Comparison of ENCODE assay signal across 9 mouse cellular contexts in the genomic region with DNA sequence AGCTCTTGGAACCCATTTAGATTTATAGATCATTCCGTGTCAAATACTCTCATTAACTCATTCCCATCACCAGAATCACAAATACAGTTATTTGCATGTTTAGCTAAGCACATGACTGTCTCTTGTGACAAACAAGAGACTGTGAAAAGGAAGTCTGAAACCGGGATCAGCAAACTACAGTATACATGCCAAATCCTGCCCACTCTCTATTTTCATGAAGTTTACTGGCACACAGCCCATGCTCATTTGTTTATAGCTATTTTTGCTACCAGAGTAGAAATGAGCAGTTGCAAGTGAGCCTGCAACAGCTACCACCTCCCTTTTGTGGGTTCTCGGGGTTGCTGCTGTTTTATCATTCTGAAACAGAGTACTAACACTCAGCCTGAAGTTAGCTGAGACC. TPM values are rescaled to one million over a fixed set of nuclear protein-coding genes. Genes with fewer than 3 reads are reported as not detected.
A peak's percentile ranks its signal among the peaks of the same experiment; 100 is the strongest.
DNase-seq lines count a peak whose midpoint lies in the region; ATAC-seq and TF ChIP-seq lines count a peak whose summit lies in the region.
"Had no signal": no experiment of that assay in that cellular context is flagged by ENCODE, and none has a peak within 500 bp of the region (broad histone marks: within the 10 kb centered on the region; RNA-seq: fewer than 3 reads in every experiment).

No protein-coding gene starts in this region.

- H3K4me1 ChIP-seq in forebrain, postnatal 0 days (ENCODE audit: insufficient read depth), result no peaks in the 10 kb centered on the region
- H3K4me1 ChIP-seq in forebrain, embryonic 15.5 days, result peaks cover 5% of the 10 kb centered on the region
- H3K4me1 ChIP-seq in stomach, embryonic 16.5 days (ENCODE audit: control insufficient read depth, insufficient read depth, low read length), result peaks cover 3% of the 10 kb centered on the region; the same call in 1 of the 2 replicates
- no peaks in the 10 kb centered on the region for H3K4me1 ChIP-seq in stomach, postnatal 0 days (replicated peaks; ENCODE audit: control insufficient read depth, insufficient read depth)
- H3K4me1 ChIP-seq in thymus, adult 2 months (replicated peaks; ENCODE audit: control insufficient read depth, insufficient read depth, low read length), result no peaks in the 10 kb centered on the region

- no peak overlapping the region for H3K9ac ChIP-seq in forebrain, postnatal 0 days
- H3K9ac ChIP-seq in forebrain, embryonic 15.5 days (replicated peaks), result no peak overlapping the region
- no peak overlapping the region for H3K9ac ChIP-seq in stomach, embryonic 16.5 days (ENCODE audit: low read length)
- H3K9ac ChIP-seq in stomach, postnatal 0 days (ENCODE audit: low read length), result no peak overlapping the region
- H3K9ac ChIP-seq: forebrain, embryonic 13.5 days had no signal

- intact Hi-C loops in left cerebral cortex, postnatal 10 days (cut with DNase I), result no loop called here

- TF ChIP-seq CTCF in forebrain, postnatal 0 days (IDR thresholded peaks at IDR 0.05; ENCODE audit: low read depth), result no peak
- no peak for TF ChIP-seq CTCF in stomach, postnatal 0 days (IDR thresholded peaks at IDR 0.05; ENCODE audit: low read depth)
- no peak for TF ChIP-seq CTCF in thymus, adult 2 months (IDR thresholded peaks at IDR 0.05; ENCODE audit: borderline replicate concordance, control insufficient read depth, extremely low read depth, insufficient read depth, low read length, poor library complexity)

- no peaks in the 10 kb centered on the region for H3K9me3 ChIP-seq in forebrain, postnatal 0 days (ENCODE audit: low read length)
- no peaks in the 10 kb centered on the region for H3K9me3 ChIP-seq in forebrain, embryonic 15.5 days
- H3K9me3 ChIP-seq in stomach, embryonic 16.5 days (replicated peaks; ENCODE audit: control insufficient read depth, low read length), result no peaks in the 10 kb centered on the region
- no peaks in the 10 kb centered on the region for H3K9me3 ChIP-seq in stomach, postnatal 0 days (ENCODE audit: control insufficient read depth, low read length)
- H3K9me3 ChIP-seq: forebrain, embryonic 13.5 days had no signal

- no peak overlapping the region for H3K27ac ChIP-seq in forebrain, postnatal 0 days (ENCODE audit: low read depth, low read length)
- H3K27ac ChIP-seq in forebrain, embryonic 15.5 days (replicated peaks), result no peak overlapping the region
- H3K27ac ChIP-seq in stomach, embryonic 16.5 days (ENCODE audit: low read length), result 0 out of 2 replicates have a peak overlapping the region, but pooled peaks have one; percentile 27
- no peak overlapping the region for H3K27ac ChIP-seq in stomach, postnatal 0 days (replicated peaks)
- H3K27ac ChIP-seq in thymus, adult 2 months (ENCODE audit: control insufficient read depth, insufficient read depth, low read length), result no peak overlapping the region
- H3K27ac ChIP-seq: forebrain, embryonic 13.5 days had no signal

- H3K27me3 ChIP-seq in forebrain, postnatal 0 days (ENCODE audit: insufficient read depth, low read length), result no peaks in the 10 kb centered on the region
- no peaks in the 10 kb centered on the region for H3K27me3 ChIP-seq in forebrain, embryonic 15.5 days
- no peaks in the 10 kb centered on the region for H3K27me3 ChIP-seq in stomach, embryonic 16.5 days (ENCODE audit: control insufficient read depth, insufficient read depth, low read length)
- no peaks in the 10 kb centered on the region for H3K27me3 ChIP-seq in stomach, postnatal 0 days (ENCODE audit: control insufficient read depth, insufficient read depth, low read length)
- no peaks in the 10 kb centered on the region for H3K27me3 ChIP-seq in thymus, adult 2 months (ENCODE audit: control insufficient read depth, insufficient read depth, low read length)
- H3K27me3 ChIP-seq: forebrain, embryonic 13.5 days had no signal

- H3K4me3 ChIP-seq in forebrain, postnatal 0 days (ENCODE audit: low read depth, low read length), result no peak overlapping the region
- no peak overlapping the region for H3K4me3 ChIP-seq in forebrain, embryonic 15.5 days
- H3K4me3 ChIP-seq in stomach, embryonic 16.5 days (replicated peaks; ENCODE audit: low read length), result no peak overlapping the region
- H3K4me3 ChIP-seq in stomach, postnatal 0 days (ENCODE audit: low read depth, low read length), result no peak overlapping the region
- H3K4me3 ChIP-seq in thymus, adult 2 months (ENCODE audit: control insufficient read depth, insufficient read depth, low read length), result no peak overlapping the region
- H3K4me3 ChIP-seq: forebrain, embryonic 13.5 days had no signal

- DNase-seq in forebrain, postnatal 0 days, result peak; percentile 67
- no peak for DNase-seq in stomach, postnatal 0 days (ENCODE audit: low spot score)
- peak; percentile 38 to 61 for DNase-seq in left cerebral cortex, postnatal 10 days (ENCODE audit: extremely low spot score in 1 of 2, low spot score in 2 of 2)
- DNase-seq in thymus, adult 2 months, result no peak
- no peak for DNase-seq in cerebellum, adult 9-10 months
- DNase-seq in spleen, postnatal 14 days (ENCODE audit: low spot score in 2 of 2), result no peak

- TF ChIP-seq EP300 in stomach, postnatal 0 days (optimal IDR thresholded peaks at IDR 0.05), result no peak

- ATAC-seq in forebrain, postnatal 0 days, result peak; percentile 45; the same call in 1 of the 2 replicates
- ATAC-seq in forebrain, embryonic 15.5 days (replicated peaks), result no peak
- ATAC-seq in stomach, embryonic 16.5 days (ENCODE audit: insufficient read depth, low FRiP score), result no peak
- no peak for ATAC-seq in stomach, postnatal 0 days (ENCODE audit: low FRiP score, low TSS enrichment)
- ATAC-seq: forebrain, embryonic 13.5 days had no signal

- peaks cover 19% of the 10 kb centered on the region for H3K36me3 ChIP-seq in forebrain, postnatal 0 days (ENCODE audit: insufficient read depth)
- H3K36me3 ChIP-seq in forebrain, embryonic 15.5 days, result peaks cover 18% of the 10 kb centered on the region
- H3K36me3 ChIP-seq in stomach, embryonic 16.5 days (ENCODE audit: control insufficient read depth, insufficient read depth, low read length), result 0 out of 2 replicates have a peak, but pooled peaks cover 8% of the 10 kb centered on the region
- H3K36me3 ChIP-seq in stomach, postnatal 0 days (ENCODE audit: control insufficient read depth, insufficient read depth, low read length), result 0 out of 2 replicates have a peak, but pooled peaks cover 2% of the 10 kb centered on the region
- H3K36me3 ChIP-seq in thymus, adult 2 months (ENCODE audit: control insufficient read depth, insufficient read depth, low read length), result no peaks in the 10 kb centered on the region

- H3K4me2 ChIP-seq in forebrain, postnatal 0 days (ENCODE audit: low read depth), result no peak overlapping the region
- no peak overlapping the region for H3K4me2 ChIP-seq in forebrain, embryonic 15.5 days (replicated peaks)
- no peak overlapping the region for H3K4me2 ChIP-seq in stomach, embryonic 16.5 days (ENCODE audit: low read depth, low read length)
- H3K4me2 ChIP-seq in stomach, postnatal 0 days (replicated peaks; ENCODE audit: low read depth), result no peak overlapping the region
- H3K4me2 ChIP-seq: forebrain, embryonic 13.5 days had no signal

- 20% methylated on average over 3 of the region's 3 CpGs for WGBS in forebrain, postnatal 0 days
- 24% methylated on average over 3 of the region's 3 CpGs for whole genome bisulfite sequencing in forebrain, embryonic 15.5 days
- WGBS in stomach, embryonic 16.5 days, result 53% methylated on average over 3 of the region's 3 CpGs
- WGBS in stomach, postnatal 0 days, result 38% methylated on average over 3 of the region's 3 CpGs
- 92% methylated on average over 3 of the region's 3 CpGs for WGBS in thymus, adult 2 months

- TF ChIP-seq POLR2A in thymus, adult 2 months (IDR thresholded peaks at IDR 0.05; ENCODE audit: control insufficient read depth, extremely low read depth, insufficient read depth, low read length, poor library complexity), result no peak

RNA-seq across cellular contexts. Expression of gene Sos2, which starts 36.8 kb away (rescaled TPM):
- total RNA-seq in forebrain, postnatal 0 days (2014; rRNA removed), result 29.8 and 30.4 TPM in 2 replicates
- 3.6 and 5.6 TPM in 2 replicates for polyA plus RNA-seq in forebrain, postnatal 0 days (2015; fragmentation: Nextera tagmentation; extraction: Ambion mirVana)
- polyA plus RNA-seq in forebrain, embryonic 15.5 days (2015; fragmentation: Nextera tagmentation; extraction: Ambion mirVana), result 10.3 and 11.2 TPM in 2 replicates
- polyA plus RNA-seq in stomach, embryonic 16.5 days (2015; fragmentation: Nextera tagmentation; extraction: Ambion mirVana), result 8.2 and 11.8 TPM in 2 replicates
- polyA plus RNA-seq in stomach, postnatal 0 days (2015; fragmentation: Nextera tagmentation; extraction: Ambion mirVana), result 5.4 and 6.0 TPM in 2 replicates
- total RNA-seq in left cerebral cortex, postnatal 10 days (2021), result 10 to 100 TPM; 27.7 to 34.3 TPM
- 17.8 and 18.0 TPM in 2 replicates for polyA plus RNA-seq in thymus, adult 2 months (2012; rRNA removed)

Comparison
In these comparisons a context has a peak if more than half of its experiments do, and no peak if none do; other contexts are left out.
1. DNase-seq: peak in forebrain, postnatal 0 days (single experiment) and left cerebral cortex, postnatal 10 days (2 of 2); none in stomach, postnatal 0 days (single experiment), thymus, adult 2 months (single experiment), cerebellum, adult 9-10 months (single experiment) and spleen, postnatal 14 days (0 of 2).